Mouse (Mus musculus) liver, embryonic 16.5 days (tissue): Measurements from ENCODE around the gene Enpp1. TPM values are rescaled to one million over a fixed set of nuclear protein-coding genes. Genes with fewer than 3 reads are reported as not detected.

ENCODE experiments used
- ATAC-seq: fragments of 200-750 bp; cut with Nextera tagmentation; 2 replicates; pipeline ENCODE4 v1.8.0; 2017; ENCODE audit warnings: low read depth, mild to moderate bottlenecking, moderate number of reproducible peaks, moderate library complexity
- H3K27ac ChIP-seq: fragments of 300-500 bp; sonication (generic); 2 replicates; pipeline ENCODE4 v1.5.1; 2014; ENCODE audit warnings: mild to moderate bottlenecking, low read length
- H3K27me3 ChIP-seq: fragments of 300-500 bp; sonication (generic); 2 replicates; pipeline ENCODE4 v1.6.1; 2014; ENCODE audit warnings: low read depth, low read length, mixed read lengths; ENCODE audit not compliant: control insufficient read depth, insufficient read depth
- H3K36me3 ChIP-seq: fragments of 300-500 bp; sonication (generic); 2 replicates; pipeline ENCODE4 v1.6.1; 2014; ENCODE audit warnings: mild to moderate bottlenecking; ENCODE audit not compliant: control insufficient read depth, insufficient read depth
- H3K4me1 ChIP-seq: fragments of 300-500 bp; sonication (generic); 2 replicates; pipeline ENCODE4 v1.6.1; 2014; ENCODE audit warnings: low read depth, low read length, mixed read lengths; ENCODE audit not compliant: control insufficient read depth
- H3K4me2 ChIP-seq: fragments of 300-500 bp; sonication (generic); 2 replicates; pipeline ENCODE4 v1.6.1; 2014; ENCODE audit warnings: low read depth, low read length, mixed read lengths
- H3K4me3 ChIP-seq: fragments of 300-500 bp; sonication (generic); 2 replicates; pipeline ENCODE4 v1.5.1; 2014; ENCODE audit warnings: low read depth, mild to moderate bottlenecking, low read length
- H3K9ac ChIP-seq: fragments of 300-500 bp; sonication (generic); 2 replicates; pipeline ENCODE4 v1.6.1; 2014; ENCODE audit warnings: low read depth, low read length
- H3K9me3 ChIP-seq: fragments of 300-500 bp; sonication (generic); replicated peaks from 2 replicates; pipeline ENCODE4 v1.6.1; 2016; ENCODE audit warnings: low read length; ENCODE audit not compliant: control insufficient read depth
- WGBS: fragments of 180-500 bp; shearing (Covaris S2); extraction: QIAGEN DNeasy Blood & Tissue Kit; methylation state at CpG from one replicate; pipeline ENCODE4 v1.1.7; 2014; ENCODE audit not compliant: insufficient replicate concordance; 5-methylcytosine and 5-hydroxymethylcytosine counted together
- polyA plus RNA-seq: library from polyadenylated mRNA; unstranded; fragments of >200 nt; fragmentation: Nextera tagmentation; extraction: Ambion mirVana; gene quantifications from 2 replicates; pipeline ENCODE4 v1.2.1, GENCODE M21; 2015

Gene Enpp1
- polyA plus RNA-seq, 1 experiment from 2014 or later: 3.4 TPM

DNA sequence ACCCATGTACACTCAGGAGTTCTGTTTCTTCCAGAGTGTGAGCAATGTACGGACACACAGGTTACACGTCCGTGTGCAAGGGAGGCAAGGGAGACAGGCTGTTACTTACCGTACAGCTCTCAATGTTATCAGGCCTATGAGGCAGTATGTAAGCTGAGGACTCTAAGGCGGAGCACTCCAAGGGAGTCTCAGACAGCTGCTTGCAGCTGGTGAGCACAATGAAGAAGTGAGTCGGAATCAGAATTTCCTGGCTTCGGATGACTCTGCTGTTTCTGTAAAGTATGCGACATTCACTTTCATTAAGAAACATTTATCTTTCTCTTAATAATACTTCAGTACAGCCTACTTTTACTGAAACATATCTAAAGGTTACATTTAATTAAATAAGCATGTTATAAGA is 66.8 kb downstream of the Enpp1 start:
- no peaks in the 10 kb centered on the region for H3K9me3 ChIP-seq
- 70% methylated on average over 8 of the region's 8 CpGs for WGBS
- no peak for ATAC-seq

DNA sequence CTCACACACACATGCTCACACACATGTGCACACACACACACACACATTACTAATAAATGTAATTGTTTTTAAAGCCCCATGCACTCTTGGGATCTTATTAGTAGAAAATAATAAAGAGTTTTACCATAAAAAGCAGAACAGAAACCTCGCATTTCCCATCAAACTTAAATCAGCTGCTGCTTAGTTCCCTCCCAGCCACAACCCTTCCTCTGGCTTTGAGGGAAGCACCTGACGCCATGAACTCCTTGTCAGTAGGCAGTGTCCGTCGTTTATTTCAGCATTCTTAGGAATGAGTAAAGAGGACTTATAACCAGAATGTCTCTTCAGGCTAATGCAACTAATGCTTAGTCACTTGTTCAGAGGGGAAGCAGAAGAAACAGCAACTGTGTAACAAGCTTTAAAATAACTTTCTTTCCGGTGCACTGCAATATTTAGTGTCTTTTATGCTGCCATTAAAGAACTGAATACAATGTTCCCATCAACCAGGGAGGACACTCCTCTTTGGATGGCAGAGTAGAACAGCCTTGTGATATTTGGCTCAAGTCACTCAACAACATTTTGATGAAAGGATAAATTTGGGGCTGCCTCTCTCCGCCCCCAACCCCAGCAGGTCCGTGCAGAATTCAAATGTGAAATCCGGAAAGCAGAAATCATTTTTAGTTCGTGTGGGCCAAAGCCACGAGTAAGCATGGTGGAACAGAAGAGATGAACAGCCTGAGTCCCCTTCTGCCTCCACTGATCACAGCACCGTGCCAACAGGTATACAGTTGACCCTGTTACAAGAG is 69.0 kb downstream of the Enpp1 start:
- Histone ChIP-seq H3K36me3 (no peaks in the 10 kb centered on the region), H3K4me2 (no peak overlapping the region), H3K27me3 (no peaks in the 10 kb centered on the region), H3K4me3 (no peak overlapping the region), H3K27ac (no peak overlapping the region), H3K9me3 (no peaks in the 10 kb centered on the region), H3K4me1 (peaks cover 3% of the 10 kb centered on the region), H3K9ac (no peak overlapping the region)
- no peak for ATAC-seq
- WGBS: 42% methylated on average over 11 of the region's 11 CpGs

More for the DNA sequence above, 66.8 kb downstream of the Enpp1 start:
- Histone ChIP-seq H3K4me2 (no peak overlapping the region), H3K36me3 (no peaks in the 10 kb centered on the region), H3K27me3 (no peaks in the 10 kb centered on the region), H3K9ac (no peak overlapping the region), H3K4me3 (no peak overlapping the region), H3K4me1 (no peaks in the 10 kb centered on the region; the same call in 1 of the 2 replicates), H3K27ac (no peak overlapping the region)

DNA sequence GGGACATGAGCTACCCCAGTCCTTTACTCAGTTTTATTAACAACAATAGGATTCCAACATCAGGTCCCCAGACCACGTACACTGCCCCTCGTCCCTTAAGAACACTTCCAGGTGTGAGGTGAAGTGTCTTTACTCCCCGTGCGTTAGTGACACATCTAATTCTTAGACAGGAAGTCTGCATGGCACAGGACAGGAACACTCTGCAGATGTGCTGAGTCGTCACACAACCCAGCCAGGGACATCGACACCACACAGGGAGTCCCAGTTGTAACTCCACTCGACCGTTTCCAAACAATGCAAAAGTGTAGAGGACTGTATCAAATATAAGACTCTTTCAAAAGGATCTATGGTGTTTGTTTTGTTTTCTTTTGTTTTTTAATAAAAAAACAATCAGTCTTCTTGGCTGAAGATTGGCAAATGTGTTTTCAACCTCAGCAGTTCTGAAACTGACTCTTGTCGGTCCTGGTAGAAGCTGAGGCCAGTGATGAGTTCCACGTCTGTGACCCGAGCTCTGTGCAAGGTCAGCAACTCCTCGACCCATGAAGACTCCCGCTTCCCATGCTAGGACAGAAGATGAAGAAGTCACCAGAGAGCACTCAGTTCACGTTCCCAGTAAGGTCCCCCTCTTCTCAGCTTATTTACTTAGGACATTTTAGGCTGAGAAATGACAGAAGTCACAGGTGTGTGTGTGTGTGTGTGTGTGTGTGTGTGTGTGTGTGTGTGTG is 70.4 kb downstream of the Enpp1 start:
- WGBS: 35% methylated on average over 14 of the region's 14 CpGs
- peak; percentile 37; the same call in 1 of the 2 replicates for ATAC-seq
- H3K9ac ChIP-seq: no peak overlapping the region
- no peak overlapping the region for H3K4me2 ChIP-seq
- H3K27me3 ChIP-seq: no peaks in the 10 kb centered on the region
- no peaks in the 10 kb centered on the region for H3K9me3 ChIP-seq
- H3K4me1 ChIP-seq: peaks cover 3% of the 10 kb centered on the region
- H3K27ac ChIP-seq: no peak overlapping the region
- H3K4me3 ChIP-seq: no peak overlapping the region
- no peaks in the 10 kb centered on the region for H3K36me3 ChIP-seq

DNA sequence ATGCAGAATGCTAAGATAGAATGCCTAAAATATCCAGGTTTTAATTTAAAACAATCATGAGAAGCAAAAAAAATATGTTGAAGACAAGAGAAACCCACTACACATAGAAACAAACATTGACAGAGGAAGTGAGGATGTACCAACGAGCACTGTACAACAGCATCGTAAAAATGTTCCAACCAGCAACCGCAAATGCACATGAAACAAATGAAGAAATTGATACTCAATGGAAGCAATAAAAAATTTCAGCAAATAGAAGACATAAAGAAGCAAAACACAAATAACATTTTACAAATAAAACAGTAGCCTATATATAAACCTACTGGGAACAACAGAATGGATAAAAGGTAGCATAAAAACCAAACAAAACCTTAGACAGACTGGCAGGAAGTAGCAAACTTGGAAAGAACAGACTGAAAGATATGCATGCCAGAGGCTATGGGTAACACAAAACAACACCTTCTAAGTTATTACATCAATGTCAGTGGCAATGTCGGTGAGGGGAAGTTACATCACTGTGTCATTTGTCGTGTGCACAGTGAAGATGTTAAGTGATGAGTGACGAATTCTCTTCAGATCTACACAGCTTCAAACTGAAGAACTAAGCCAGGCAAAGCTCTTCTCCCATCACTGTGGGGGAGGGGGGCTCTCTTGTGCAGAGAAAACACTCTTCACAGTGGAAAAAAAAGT is 71.6 kb downstream of the Enpp1 start:
- Histone ChIP-seq H3K4me3 (no peak overlapping the region), H3K4me1 (peaks cover 9% of the 10 kb centered on the region), H3K4me2 (no peak overlapping the region), H3K36me3 (no peaks in the 10 kb centered on the region), H3K27me3 (no peaks in the 10 kb centered on the region), H3K9me3 (no peaks in the 10 kb centered on the region), H3K27ac (no peak overlapping the region), H3K9ac (no peak overlapping the region)
- 47% methylated on average over 6 of the region's 6 CpGs for WGBS
- ATAC-seq: no peak

DNA sequence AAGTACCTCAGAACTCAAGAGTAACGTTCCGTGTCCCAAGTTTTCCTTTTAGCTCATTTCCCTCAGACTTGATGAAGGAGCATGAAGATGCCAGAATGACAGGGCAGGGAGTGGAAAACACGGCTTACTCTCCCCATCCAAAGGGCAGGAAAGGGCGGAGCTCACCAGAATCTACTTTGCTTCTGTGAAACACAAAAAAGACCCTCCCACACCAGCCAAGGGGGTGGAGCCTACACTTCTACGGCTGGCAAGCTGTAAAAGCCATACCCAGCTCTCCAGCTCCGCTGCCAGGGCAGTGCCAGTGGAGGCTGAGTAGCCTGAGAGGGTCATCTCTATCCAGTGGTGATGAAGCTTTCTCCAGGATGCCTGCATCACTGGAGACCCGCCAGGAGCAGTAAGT is 72.4 kb downstream of the Enpp1 start:
- Histone ChIP-seq H3K27ac (no peak overlapping the region), H3K9ac (no peak overlapping the region), H3K27me3 (no peaks in the 10 kb centered on the region), H3K4me2 (no peak overlapping the region), H3K4me3 (no peak overlapping the region), H3K4me1 (peaks cover 11% of the 10 kb centered on the region), H3K36me3 (no peaks in the 10 kb centered on the region), H3K9me3 (no peaks in the 10 kb centered on the region)
- 56% methylated on average over 7 of the region's 7 CpGs for WGBS
- no peak for ATAC-seq

DNA sequence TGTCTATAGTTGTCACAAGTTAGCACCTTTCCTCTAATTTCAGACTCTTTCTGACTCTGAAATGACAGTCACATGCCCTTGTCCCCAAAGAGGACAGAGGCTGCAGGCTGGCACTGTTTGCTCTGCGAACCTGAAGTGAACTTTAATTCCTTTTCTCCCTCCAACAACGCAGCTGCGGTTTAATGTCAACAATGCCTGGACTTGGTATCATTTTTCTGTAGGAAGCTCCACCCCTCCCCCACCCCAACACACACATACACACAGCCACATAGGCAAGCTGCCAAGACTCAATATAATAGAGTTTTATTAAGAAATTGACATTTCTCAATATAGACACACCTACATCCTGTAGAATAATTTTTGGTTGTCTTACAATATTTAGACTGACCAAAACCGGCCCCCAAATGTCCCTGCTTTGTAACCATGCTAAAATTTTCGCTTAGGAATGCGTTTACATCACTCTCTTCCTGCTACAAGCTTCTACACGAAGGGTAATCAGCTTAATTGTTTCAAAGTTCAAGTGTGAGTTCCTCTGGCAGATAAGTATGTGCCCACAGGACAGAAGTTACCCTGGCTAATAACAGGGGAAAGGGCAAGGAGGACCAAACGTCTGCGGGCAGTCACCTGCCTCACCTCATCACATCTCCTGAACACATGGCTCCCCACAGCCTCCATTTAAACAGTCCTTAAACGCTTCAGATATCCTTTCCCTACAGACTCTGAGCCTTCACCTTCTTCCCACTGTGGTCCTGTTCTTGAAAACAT is 73.5 kb downstream of the Enpp1 start:
- peak; percentile 45 for ATAC-seq
- Histone ChIP-seq H3K9ac (no peak overlapping the region), H3K27ac (peak overlapping the region; percentile 57), H3K4me1 (peaks cover 11% of the 10 kb centered on the region), H3K4me3 (no peak overlapping the region), H3K36me3 (no peaks in the 10 kb centered on the region), H3K9me3 (no peaks in the 10 kb centered on the region), H3K27me3 (no peaks in the 10 kb centered on the region), H3K4me2 (no peak overlapping the region)
- WGBS: 42% methylated on average over 10 of the region's 10 CpGs

DNA sequence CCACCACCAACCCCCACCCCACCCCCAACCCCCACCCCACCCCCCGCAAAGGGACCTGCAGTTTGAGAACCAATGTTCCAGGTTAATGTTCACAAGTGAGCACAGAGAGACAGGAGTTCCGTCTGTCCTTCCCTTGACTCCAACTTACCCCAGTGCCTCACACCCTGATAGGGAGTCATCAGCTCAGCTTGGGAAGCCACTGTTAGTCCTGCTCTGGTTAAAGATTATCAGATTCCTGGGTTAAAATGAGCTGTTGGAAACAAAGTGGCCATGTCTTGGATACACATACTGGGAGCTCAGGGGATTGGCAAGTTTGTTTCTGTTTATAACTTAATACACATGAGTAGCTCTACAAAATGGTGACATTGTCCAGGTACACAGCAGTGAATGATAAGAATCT is 75.0 kb downstream of the Enpp1 start:
- H3K9me3 ChIP-seq: no peaks in the 10 kb centered on the region
- H3K27me3 ChIP-seq: no peaks in the 10 kb centered on the region
- 58% methylated on average over 2 of the region's 2 CpGs for WGBS
- H3K36me3 ChIP-seq: no peaks in the 10 kb centered on the region
- H3K27ac ChIP-seq: peak overlapping the region; percentile 61
- peak; percentile 22 for ATAC-seq
- H3K9ac ChIP-seq: no peak overlapping the region
- H3K4me3 ChIP-seq: no peak overlapping the region
- H3K4me1 ChIP-seq: peaks cover 11% of the 10 kb centered on the region
- H3K4me2 ChIP-seq: no peak overlapping the region

DNA sequence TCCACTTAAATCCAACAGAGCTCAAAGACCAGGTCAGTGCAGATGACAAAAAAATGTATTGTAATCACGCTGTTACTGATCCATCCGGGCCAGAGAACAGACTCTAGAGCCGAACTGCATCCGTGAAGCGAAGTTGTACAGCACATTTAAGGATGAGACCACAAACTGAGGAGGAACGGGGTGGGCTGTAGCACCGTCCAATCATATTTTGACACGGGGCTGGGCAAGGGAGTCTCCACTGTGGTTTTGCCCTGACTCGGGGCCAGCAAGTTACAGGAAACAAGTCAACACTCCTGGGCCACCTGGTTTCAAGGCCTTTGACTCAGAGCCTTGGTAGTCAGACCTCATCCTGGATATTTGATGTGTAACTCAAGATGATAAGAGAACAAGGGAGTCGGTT is 76.1 kb downstream of the Enpp1 start:
- ATAC-seq: no peak
- H3K4me1 ChIP-seq: peaks cover 11% of the 10 kb centered on the region
- H3K27me3 ChIP-seq: no peaks in the 10 kb centered on the region
- no peak overlapping the region for H3K4me3 ChIP-seq
- H3K9ac ChIP-seq: no peak overlapping the region
- 0 out of 2 replicates have a peak overlapping the region, but pooled peaks have one; percentile 9 for H3K27ac ChIP-seq
- 28% methylated on average over 10 of the region's 10 CpGs for WGBS
- no peaks in the 10 kb centered on the region for H3K9me3 ChIP-seq
- no peak overlapping the region; the same call in 1 of the 2 replicates for H3K4me2 ChIP-seq
- H3K36me3 ChIP-seq: no peaks in the 10 kb centered on the region
